17 mouse cellular contexts compared by ENCODE assay signal in the genomic region with DNA sequence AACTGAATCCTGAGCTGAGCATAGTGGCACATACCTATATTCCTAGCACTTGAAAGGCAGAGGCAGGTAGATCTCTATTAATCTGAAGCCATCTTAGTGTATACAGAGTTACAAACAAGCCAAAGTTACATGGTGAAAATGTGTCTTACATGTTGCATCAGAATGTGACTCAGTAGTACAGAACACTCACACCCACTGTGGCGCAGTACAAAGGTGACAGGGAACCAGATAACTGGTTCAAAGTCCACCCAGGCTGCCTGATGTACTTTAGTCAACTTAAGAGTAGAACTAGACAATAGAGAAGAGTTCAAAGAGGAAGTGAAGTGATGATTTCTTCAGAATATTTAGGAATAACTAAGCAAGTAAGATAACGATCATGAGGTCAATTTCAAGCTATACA.
"Had no signal": no experiment of that assay in that cellular context is flagged by ENCODE, and none has a peak within 500 bp of the region (broad histone marks: within the 10 kb centered on the region; RNA-seq: fewer than 3 reads in every experiment).

No protein-coding gene starts in this region.

- H3K4me1 ChIP-seq: limb, embryonic 10.5 days; liver, embryonic 15.5 days; lung, embryonic 15.5 days; midbrain, embryonic 15.5 days; neural tube, embryonic 12.5 days had no signal

- H3K27me3 ChIP-seq: liver, embryonic 15.5 days; lung, embryonic 15.5 days; megakaryocyte, embryonic 14.5 days; midbrain, embryonic 15.5 days; neural tube, embryonic 12.5 days had no signal

- H3K27ac ChIP-seq: kidney, postnatal 0 days; layer of hippocampus, adult 2 months; left cerebral cortex, adult 2 months; limb, embryonic 10.5 days; liver, embryonic 15.5 days; lung, embryonic 15.5 days; macrophage; midbrain, embryonic 15.5 days; neural tube, embryonic 12.5 days had no signal

- ATAC-seq: midbrain, embryonic 15.5 days had no signal

- H3K9ac ChIP-seq: liver, embryonic 15.5 days; lung, embryonic 15.5 days; midbrain, embryonic 15.5 days; neural tube, embryonic 12.5 days had no signal

- H3K9me3 ChIP-seq: limb, embryonic 10.5 days; liver, embryonic 15.5 days; lung, embryonic 15.5 days; megakaryocyte, embryonic 14.5 days; midbrain, embryonic 15.5 days; neural tube, embryonic 12.5 days had no signal

- DNase-seq: kidney, adult 11 months; kidney, adult 9 months; kidney, postnatal 36 days; lung, postnatal 14 days; thymus, adult 18-20 months; thymus, postnatal 14 days had no signal

- H3K4me3 ChIP-seq: layer of hippocampus, adult 2 months; left cerebral cortex, adult 2 months; limb, embryonic 10.5 days; liver, embryonic 15.5 days; lung, embryonic 15.5 days; megakaryocyte, embryonic 14.5 days; midbrain, embryonic 15.5 days; neural tube, embryonic 12.5 days had no signal

- H3K4me2 ChIP-seq: liver, embryonic 15.5 days; lung, embryonic 15.5 days; midbrain, embryonic 11.5 days; midbrain, embryonic 15.5 days; neural tube, embryonic 12.5 days had no signal
